Mouse (Mus musculus) T-helper 17 cell (primary cell): Measurements from ENCODE around the gene Dgcr6.

Experiments used
- in situ Hi-C, 2 experiments: fragments of 300-600 bp; cut with MboI, MseI; formaldehyde crosslinking; loops; 1 replicate in 1 of 2; 2 replicates in 1 of 2; pipeline ENCODE4 v1.15.1; 2025; ENCODE audit warnings: high pct_unique_total_duplicates in 2 of 2

Dgcr6 gene

GRCm38 (mm10) chr16:18068653-18069376, 16.2 kb downstream of the Dgcr6 start:
- in situ Hi-C loops, result no loop called here

GRCm38 (mm10) chr16:18070798-18071197, 18.1 kb downstream of the Dgcr6 start:
- in situ Hi-C loops, result no loop called here

GRCm38 (mm10) chr16:18072089-18072488, 19.4 kb downstream of the Dgcr6 start:
- in situ Hi-C loops, result no loop called here

- in situ Hi-C loops, result no loop called here
Observed at GRCm38 (mm10) chr16:18073259-18073962, 20.8 kb downstream of the Dgcr6 start.

- in situ Hi-C loops, result no loop called here
Observed at GRCm38 (mm10) chr16:18074611-18075010, 22.0 kb downstream of the Dgcr6 start.

- in situ Hi-C loops, result no loop called here
Observed at GRCm38 (mm10) chr16:18075201-18075600, 22.5 kb downstream of the Dgcr6 start.

GRCm38 (mm10) chr16:18078314-18079015, 25.8 kb downstream of the Dgcr6 start:
- in situ Hi-C loops, result no loop called here

- in situ Hi-C loops, result no loop called here
Observed at GRCm38 (mm10) chr16:18079300-18079699, 26.6 kb downstream of the Dgcr6 start.

GRCm38 (mm10) chr16:18080171-18080570, 27.5 kb downstream of the Dgcr6 start:
- in situ Hi-C loops, result no loop called here

- in situ Hi-C loops, result no loop called here
Observed at GRCm38 (mm10) chr16:18081149-18081827, 28.6 kb downstream of the Dgcr6 start.

- in situ Hi-C loops, result no loop called here
Observed at GRCm38 (mm10) chr16:18082291-18082690, 29.6 kb downstream of the Dgcr6 start.

- in situ Hi-C loops, result no loop called here
Observed at GRCm38 (mm10) chr16:18083231-18083951, 30.7 kb downstream of the Dgcr6 start.

- in situ Hi-C loops, result no loop called here
Observed at GRCm38 (mm10) chr16:18084262-18084661, 31.6 kb downstream of the Dgcr6 start.

GRCm38 (mm10) chr16:18087101-18087500, 34.4 kb downstream of the Dgcr6 start:
- in situ Hi-C loops, result no loop called here

- in situ Hi-C loops, result no loop called here
Observed at GRCm38 (mm10) chr16:18096348-18096747, 43.7 kb downstream of the Dgcr6 start.

- in situ Hi-C loops, result no loop called here
Observed at GRCm38 (mm10) chr16:18102816-18103215, 50.2 kb downstream of the Dgcr6 start.

- in situ Hi-C loops, result no loop called here
Observed at GRCm38 (mm10) chr16:18103366-18103765, 50.7 kb downstream of the Dgcr6 start.

GRCm38 (mm10) chr16:18103808-18104207, 51.1 kb downstream of the Dgcr6 start:
- in situ Hi-C loops, result no loop called here

GRCm38 (mm10) chr16:18108221-18108966, 55.7 kb downstream of the Dgcr6 start:
- in situ Hi-C loops, result no loop called here

GRCm38 (mm10) chr16:18111042-18111441, 58.4 kb downstream of the Dgcr6 start:
- in situ Hi-C loops, result no loop called here
